In the genomic region with DNA sequence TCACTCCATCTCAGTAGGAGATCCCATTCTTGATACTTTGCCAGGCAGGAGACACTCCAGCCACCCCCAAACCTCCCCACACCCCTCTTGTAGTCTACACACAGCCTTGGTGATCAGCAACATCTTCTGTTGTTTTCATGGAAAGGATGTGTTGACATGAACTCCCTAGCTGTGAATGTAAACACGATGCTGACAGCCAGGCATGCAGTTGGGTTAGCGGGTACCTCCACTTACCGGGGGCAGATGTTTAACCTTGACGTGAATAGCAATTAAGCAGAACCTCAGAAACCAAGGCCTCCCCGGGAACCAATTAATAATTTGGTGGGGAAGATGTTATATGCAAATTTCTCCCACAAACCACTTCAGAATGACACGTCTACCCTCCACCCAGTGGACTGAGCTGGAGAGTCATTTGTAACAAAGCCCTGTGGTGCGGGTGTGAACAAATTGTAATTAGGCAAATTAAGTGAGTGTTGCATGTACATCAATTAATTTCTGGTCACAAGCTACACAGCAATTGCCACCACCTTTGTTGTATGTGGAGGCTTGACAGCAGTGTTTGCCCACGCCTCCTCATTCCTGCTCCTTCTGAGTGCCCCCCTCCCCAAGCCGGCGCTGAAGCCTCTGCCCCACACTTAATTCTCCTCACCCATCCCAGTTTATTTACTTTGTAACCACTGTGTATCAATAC, we compare ENCODE assay signal across 14 mouse cellular contexts. TPM values are rescaled to one million over a fixed set of nuclear protein-coding genes. Genes with fewer than 3 reads are reported as not detected.
DNase-seq lines count a peak whose midpoint lies in the region; ATAC-seq lines count a peak whose summit lies in the region.
"Had no signal": no experiment of that assay in that cellular context is flagged by ENCODE, and none has a peak within 500 bp of the region (broad histone marks: within the 10 kb centered on the region; RNA-seq: fewer than 3 reads in every experiment).

No protein-coding gene starts in this region.

- no peak overlapping the region for H3K27ac ChIP-seq in neural tube, embryonic 11.5 days (ENCODE audit: low read depth, low read length)
- no peak overlapping the region for H3K27ac ChIP-seq in hindbrain, embryonic 11.5 days (ENCODE audit: low read depth, low read length)
- peak overlapping the region; percentile 55 for H3K27ac ChIP-seq in midbrain, embryonic 14.5 days (replicated peaks; ENCODE audit: low read depth, low read length)
- no peak overlapping the region for H3K27ac ChIP-seq in intestine, embryonic 16.5 days (ENCODE audit: low read length)
- H3K27ac ChIP-seq: liver, embryonic 15.5 days had no signal

- peaks cover 35% of the 10 kb centered on the region for H3K27me3 ChIP-seq in neural tube, embryonic 11.5 days (ENCODE audit: control insufficient read depth, insufficient read depth, low read length)
- H3K27me3 ChIP-seq in hindbrain, embryonic 11.5 days (ENCODE audit: control insufficient read depth, insufficient read depth, low read length): peaks cover 5% of the 10 kb centered on the region; the same call in 1 of the 2 replicates
- H3K27me3 ChIP-seq in midbrain, embryonic 14.5 days (ENCODE audit: control insufficient read depth, insufficient read depth, low read length): peaks cover 20% of the 10 kb centered on the region; the same call in 1 of the 2 replicates
- H3K27me3 ChIP-seq in intestine, embryonic 16.5 days (replicated peaks; ENCODE audit: control insufficient read depth, insufficient read depth, low read length): no peaks in the 10 kb centered on the region; the same call in 1 of the 2 replicates
- H3K27me3 ChIP-seq: liver, embryonic 15.5 days had no signal

- no peaks in the 10 kb centered on the region for H3K9me3 ChIP-seq in neural tube, embryonic 11.5 days (ENCODE audit: control insufficient read depth, low read length)
- no peaks in the 10 kb centered on the region for H3K9me3 ChIP-seq in hindbrain, embryonic 11.5 days (ENCODE audit: control insufficient read depth, low read length)
- H3K9me3 ChIP-seq in midbrain, embryonic 14.5 days (ENCODE audit: control insufficient read depth, low read length): no peaks in the 10 kb centered on the region
- no peaks in the 10 kb centered on the region for H3K9me3 ChIP-seq in intestine, embryonic 16.5 days (ENCODE audit: control insufficient read depth, low read length)
- H3K9me3 ChIP-seq: liver, embryonic 15.5 days had no signal

- peaks cover 21% of the 10 kb centered on the region; the same call in 1 of the 2 replicates for H3K4me1 ChIP-seq in neural tube, embryonic 11.5 days (ENCODE audit: control insufficient read depth, insufficient read depth, low read length)
- 0 out of 2 replicates have a peak, but pooled peaks cover 4% of the 10 kb centered on the region for H3K4me1 ChIP-seq in hindbrain, embryonic 11.5 days (replicated peaks; ENCODE audit: control insufficient read depth, insufficient read depth, low read length)
- peaks cover 42% of the 10 kb centered on the region for H3K4me1 ChIP-seq in midbrain, embryonic 14.5 days (ENCODE audit: control insufficient read depth, insufficient read depth, low read length)
- no peaks in the 10 kb centered on the region for H3K4me1 ChIP-seq in intestine, embryonic 16.5 days (ENCODE audit: control insufficient read depth, insufficient read depth, low read length)
- H3K4me1 ChIP-seq: liver, embryonic 15.5 days had no signal

- H3K9ac ChIP-seq in neural tube, embryonic 11.5 days (ENCODE audit: low read length): no peak overlapping the region
- H3K9ac ChIP-seq in hindbrain, embryonic 11.5 days (ENCODE audit: low read depth, low read length): no peak overlapping the region
- H3K9ac ChIP-seq in midbrain, embryonic 14.5 days (replicated peaks; ENCODE audit: low read length): no peak overlapping the region
- no peak overlapping the region for H3K9ac ChIP-seq in intestine, embryonic 16.5 days (ENCODE audit: low read depth, low read length)
- H3K9ac ChIP-seq: liver, embryonic 15.5 days had no signal

- no peak overlapping the region for H3K4me2 ChIP-seq in neural tube, embryonic 11.5 days (ENCODE audit: low read depth)
- H3K4me2 ChIP-seq in hindbrain, embryonic 11.5 days (replicated peaks; ENCODE audit: low read depth, low read length): 0 out of 2 replicates have a peak overlapping the region, but pooled peaks have one; percentile 8
- H3K4me2 ChIP-seq in midbrain, embryonic 14.5 days (ENCODE audit: low read length): peak overlapping the region; percentile 28
- H3K4me2 ChIP-seq in intestine, embryonic 16.5 days (ENCODE audit: low read depth, low read length): no peak overlapping the region

- H3K4me3 ChIP-seq in neural tube, embryonic 11.5 days (ENCODE audit: low read depth, low read length): no peak overlapping the region
- no peak overlapping the region for H3K4me3 ChIP-seq in hindbrain, embryonic 11.5 days (ENCODE audit: low read depth, low read length)
- no peak overlapping the region for H3K4me3 ChIP-seq in midbrain, embryonic 14.5 days (replicated peaks; ENCODE audit: low read depth, low read length)
- H3K4me3 ChIP-seq in intestine, embryonic 16.5 days (ENCODE audit: low read length): no peak overlapping the region
- H3K4me3 ChIP-seq: erythroblast, embryonic 14.5 days; liver, embryonic 15.5 days had no signal

- peak; percentile 36 for ATAC-seq in neural tube, embryonic 11.5 days (ENCODE audit: insufficient read depth, low FRiP score, low TSS enrichment)
- ATAC-seq in hindbrain, embryonic 11.5 days (ENCODE audit: low FRiP score): peak; percentile 52
- ATAC-seq in midbrain, embryonic 14.5 days (ENCODE audit: low FRiP score, low TSS enrichment): peak; percentile 36
- ATAC-seq in intestine, embryonic 16.5 days: no peak

- 28% methylated on average over 10 of the region's 10 CpGs for WGBS in neural tube, embryonic 11.5 days
- WGBS in hindbrain, embryonic 11.5 days: 35% methylated on average over 10 of the region's 10 CpGs
- 19% methylated on average over 10 of the region's 10 CpGs for WGBS in midbrain, embryonic 14.5 days
- 54% methylated on average over 10 of the region's 10 CpGs for WGBS in intestine, embryonic 16.5 days

- no peaks in the 10 kb centered on the region for H3K36me3 ChIP-seq in neural tube, embryonic 11.5 days (ENCODE audit: control insufficient read depth, insufficient read depth, low read length)
- no peaks in the 10 kb centered on the region for H3K36me3 ChIP-seq in hindbrain, embryonic 11.5 days (ENCODE audit: control insufficient read depth, insufficient read depth, low read length)
- H3K36me3 ChIP-seq in midbrain, embryonic 14.5 days (ENCODE audit: control insufficient read depth, insufficient read depth, low read length): no peaks in the 10 kb centered on the region
- no peaks in the 10 kb centered on the region for H3K36me3 ChIP-seq in intestine, embryonic 16.5 days (ENCODE audit: control insufficient read depth, insufficient read depth, low read length)
- H3K36me3 ChIP-seq: liver, embryonic 15.5 days had no signal

- peak; percentile 20 for DNase-seq in neural tube, embryonic 11.5 days (ENCODE audit: low spot score)
- DNase-seq in neural tube, embryonic 10.5 days (ENCODE audit: extremely low spot score, low spot score): no peak
- no peak for DNase-seq in hindbrain, embryonic 11.5 days (ENCODE audit: low spot score)
- DNase-seq in midbrain, embryonic 14.5 days: peak; percentile 63
- peak; percentile 71 for DNase-seq in retina, postnatal 1 day
- DNase-seq in thymus, postnatal 0 days (ENCODE audit: low spot score): no peak
- no peak for DNase-seq in gastrocnemius, postnatal 25 days
- DNase-seq: B cell, adult 2 months; cerebellum, adult 18-20 months; gastrocnemius, postnatal 10 days; kidney, postnatal 14 days had no signal

RNA-seq across cellular contexts. Expression of a gene that starts 5.4 kb away (rescaled TPM):
- polyA plus RNA-seq in neural tube, embryonic 11.5 days (2014; fragmentation: Nextera tagmentation; extraction: Ambion mirVana): 21.4 and 22.4 TPM in 2 replicates
- polyA plus RNA-seq in hindbrain, embryonic 11.5 days (2014; fragmentation: Nextera tagmentation; extraction: Ambion mirVana): 24.6 and 25.8 TPM in 2 replicates
- polyA plus RNA-seq in midbrain, embryonic 14.5 days (2014; fragmentation: Nextera tagmentation; extraction: Ambion mirVana): 3.3 and 7.9 TPM in 2 replicates
- polyA plus RNA-seq in intestine, embryonic 16.5 days (2015; fragmentation: Nextera tagmentation; extraction: Ambion mirVana): 31.9 and 33.0 TPM in 2 replicates
- polyA plus RNA-seq in thymus, postnatal 0 days (2015; fragmentation: Nextera tagmentation; extraction: Ambion mirVana): 39.4 and 43.3 TPM in 2 replicates
- under 1 TPM in 1 of 2 experiments, not detected in 1; 0.56 TPM for total RNA-seq in gastrocnemius, postnatal 25 days (2021)

Comparison
In these comparisons a context has a peak if more than half of its experiments do, and no peak if none do; other contexts are left out.
1. DNase-seq: peak in neural tube, embryonic 11.5 days (single experiment), midbrain, embryonic 14.5 days (single experiment) and retina, postnatal 1 day (single experiment); none in neural tube, embryonic 10.5 days (single experiment), hindbrain, embryonic 11.5 days (single experiment), thymus, postnatal 0 days (single experiment) and gastrocnemius, postnatal 25 days (single experiment).
2. H3K4me2 ChIP-seq: peak in hindbrain, embryonic 11.5 days (single experiment) and midbrain, embryonic 14.5 days (single experiment); none in neural tube, embryonic 11.5 days (single experiment) and intestine, embryonic 16.5 days (single experiment).